Mouse (Mus musculus): Measurements from ENCODE around the gene F2r. TPM values are rescaled to one million over a fixed set of nuclear protein-coding genes. Genes with fewer than 3 reads are reported as not detected.

Gene F2r
- polyA plus RNA-seq, 1 experiment from 2014 or later, result 54.4 TPM

- Histone ChIP-seq H3K36me3 (ENCODE audit: control insufficient read depth, insufficient read depth, low read length) (no peaks in the 10 kb centered on the region), H3K4me2 (ENCODE audit: low read length) (no peak overlapping the region), H3K4me3 (ENCODE audit: low read depth, low read length) (no peak overlapping the region), H3K27me3 (ENCODE audit: control insufficient read depth, insufficient read depth, low read depth, low read length) (no peaks in the 10 kb centered on the region), H3K27ac (ENCODE audit: low read length) (no peak overlapping the region), H3K9me3 (replicated peaks; ENCODE audit: control insufficient read depth, low read length, poor library complexity, severe bottlenecking) (no peaks in the 10 kb centered on the region), H3K9ac (ENCODE audit: low read depth, low read length) (no peak overlapping the region), H3K4me1 (ENCODE audit: control insufficient read depth, insufficient read depth, low read length) (no peaks in the 10 kb centered on the region)
- WGBS, result 92% methylated on average over 7 of the region's 7 CpGs
- ATAC-seq, result no peak
Observed at GRCm38 (mm10) chr13:95595411-95595810, 22.9 kb downstream of the F2r start.

- H3K27me3 ChIP-seq (ENCODE audit: control insufficient read depth, insufficient read depth, low read depth, low read length), result no peaks in the 10 kb centered on the region
- no peaks in the 10 kb centered on the region for H3K36me3 ChIP-seq (ENCODE audit: control insufficient read depth, insufficient read depth, low read length)
- H3K9me3 ChIP-seq (replicated peaks; ENCODE audit: control insufficient read depth, low read length, poor library complexity, severe bottlenecking), result no peaks in the 10 kb centered on the region
- no peak overlapping the region for H3K4me2 ChIP-seq (ENCODE audit: low read length)
- ATAC-seq, result no peak
- H3K9ac ChIP-seq (ENCODE audit: low read depth, low read length), result no peak overlapping the region
- no peaks in the 10 kb centered on the region for H3K4me1 ChIP-seq (ENCODE audit: control insufficient read depth, insufficient read depth, low read length)
- no peak overlapping the region for H3K27ac ChIP-seq (ENCODE audit: low read length)
- H3K4me3 ChIP-seq (ENCODE audit: low read depth, low read length), result no peak overlapping the region
- WGBS, result 89% methylated on average over 10 of the region's 10 CpGs
Observed at GRCm38 (mm10) chr13:95592860-95593259, 25.4 kb downstream of the F2r start.

DNA sequence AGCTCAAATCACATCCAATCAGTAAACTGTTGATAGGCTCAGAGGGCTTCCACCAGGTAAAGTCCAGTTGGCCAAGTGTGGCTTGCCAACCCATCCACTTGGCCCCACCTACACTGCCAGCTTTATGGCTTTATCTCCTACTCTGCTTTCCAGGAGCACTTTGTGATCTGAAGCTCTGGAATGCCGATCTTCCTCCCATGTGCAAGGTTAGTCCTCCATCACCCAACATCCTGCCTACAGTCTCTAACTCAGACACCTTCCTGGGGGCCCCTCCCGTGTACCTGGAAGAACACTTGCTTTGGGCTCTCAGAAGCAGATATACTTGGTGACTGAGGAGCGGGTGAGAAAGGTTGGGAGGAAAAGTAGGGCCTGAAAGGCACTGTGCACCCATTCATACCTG is 26.7 kb downstream of the F2r start:
- Histone ChIP-seq H3K36me3 (ENCODE audit: control insufficient read depth, insufficient read depth, low read length) (no peaks in the 10 kb centered on the region), H3K4me1 (ENCODE audit: control insufficient read depth, insufficient read depth, low read length) (no peaks in the 10 kb centered on the region), H3K9ac (ENCODE audit: low read depth, low read length) (no peak overlapping the region), H3K27me3 (ENCODE audit: control insufficient read depth, insufficient read depth, low read depth, low read length) (no peaks in the 10 kb centered on the region), H3K27ac (ENCODE audit: low read length) (no peak overlapping the region), H3K4me3 (ENCODE audit: low read depth, low read length) (no peak overlapping the region), H3K4me2 (ENCODE audit: low read length) (no peak overlapping the region), H3K9me3 (replicated peaks; ENCODE audit: control insufficient read depth, low read length, poor library complexity, severe bottlenecking) (no peaks in the 10 kb centered on the region)
- 84% methylated on average over 3 of the region's 3 CpGs for WGBS
- ATAC-seq, result no peak

DNA sequence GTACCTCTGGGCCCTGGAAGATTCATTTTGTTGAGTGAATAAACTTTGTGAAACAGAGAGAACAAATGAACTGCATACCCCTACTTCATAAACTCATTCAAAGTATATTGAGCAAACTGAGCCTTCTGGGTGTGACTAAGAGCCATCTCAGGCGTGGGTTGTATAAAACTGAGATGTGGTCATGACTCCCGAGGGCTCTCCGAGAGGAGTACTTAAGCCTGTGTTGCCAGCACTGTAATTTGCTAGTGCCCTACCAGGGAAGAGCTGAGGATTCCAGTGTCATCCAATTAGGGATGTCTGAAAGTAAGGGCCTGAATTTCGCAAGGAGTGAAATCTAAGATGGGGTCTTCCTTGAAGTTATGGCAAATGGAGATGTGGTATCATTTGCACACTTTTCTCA is 30.7 kb downstream of the F2r start:
- 88% methylated on average over 4 of the region's 4 CpGs for WGBS

GRCm38 (mm10) chr13:95584898-95585297 is 33.4 kb downstream of the F2r start:
- H3K4me3 ChIP-seq (ENCODE audit: low read depth, low read length), result no peak overlapping the region
- no peak overlapping the region for H3K27ac ChIP-seq (ENCODE audit: low read length)
- no peaks in the 10 kb centered on the region for H3K36me3 ChIP-seq (ENCODE audit: control insufficient read depth, insufficient read depth, low read length)
- H3K9me3 ChIP-seq (replicated peaks; ENCODE audit: control insufficient read depth, low read length, poor library complexity, severe bottlenecking), result no peaks in the 10 kb centered on the region
- no peak for ATAC-seq
- H3K4me2 ChIP-seq (ENCODE audit: low read length), result no peak overlapping the region
- 81% methylated on average over 5 of the region's 5 CpGs for WGBS
- no peak overlapping the region for H3K9ac ChIP-seq (ENCODE audit: low read depth, low read length)
- H3K4me1 ChIP-seq (ENCODE audit: control insufficient read depth, insufficient read depth, low read length), result peaks cover 8% of the 10 kb centered on the region; the same call in 1 of the 2 replicates
- no peaks in the 10 kb centered on the region for H3K27me3 ChIP-seq (ENCODE audit: control insufficient read depth, insufficient read depth, low read depth, low read length)

More for the DNA sequence above, 30.7 kb downstream of the F2r start:
- no peak overlapping the region for H3K4me2 ChIP-seq (ENCODE audit: low read length)
- no peak for ATAC-seq
- H3K9me3 ChIP-seq (replicated peaks; ENCODE audit: control insufficient read depth, low read length, poor library complexity, severe bottlenecking), result no peaks in the 10 kb centered on the region
- no peaks in the 10 kb centered on the region for H3K36me3 ChIP-seq (ENCODE audit: control insufficient read depth, insufficient read depth, low read length)
- H3K4me1 ChIP-seq (ENCODE audit: control insufficient read depth, insufficient read depth, low read length), result peaks cover 8% of the 10 kb centered on the region; the same call in 1 of the 2 replicates
- no peak overlapping the region for H3K4me3 ChIP-seq (ENCODE audit: low read depth, low read length)
- H3K27me3 ChIP-seq (ENCODE audit: control insufficient read depth, insufficient read depth, low read depth, low read length), result no peaks in the 10 kb centered on the region
- H3K27ac ChIP-seq (ENCODE audit: low read length), result no peak overlapping the region
- no peak overlapping the region for H3K9ac ChIP-seq (ENCODE audit: low read depth, low read length)

GRCm38 (mm10) chr13:95583237-95584189 is 34.8 kb downstream of the F2r start:
- WGBS, result 45% methylated on average over 19 of the region's 19 CpGs
- Histone ChIP-seq H3K4me2 (ENCODE audit: low read length) (peak overlapping the region; percentile 37), H3K9me3 (replicated peaks; ENCODE audit: control insufficient read depth, low read length, poor library complexity, severe bottlenecking) (no peaks in the 10 kb centered on the region), H3K4me3 (ENCODE audit: low read depth, low read length) (peak overlapping the region; percentile 11; the same call in 1 of the 2 replicates), H3K36me3 (ENCODE audit: control insufficient read depth, insufficient read depth, low read length) (no peaks in the 10 kb centered on the region), H3K27me3 (ENCODE audit: control insufficient read depth, insufficient read depth, low read depth, low read length) (no peaks in the 10 kb centered on the region), H3K27ac (ENCODE audit: low read length) (peak overlapping the region; percentile 12; the same call in 1 of the 2 replicates), H3K4me1 (ENCODE audit: control insufficient read depth, insufficient read depth, low read length) (peaks cover 8% of the 10 kb centered on the region; the same call in 1 of the 2 replicates), H3K9ac (ENCODE audit: low read depth, low read length) (no peak overlapping the region)
- ATAC-seq, result peak; percentile 94

GRCm38 (mm10) chr13:95581850-95582249 is 36.4 kb downstream of the F2r start:
- Histone ChIP-seq H3K4me3 (ENCODE audit: low read depth, low read length) (no peak overlapping the region), H3K9me3 (replicated peaks; ENCODE audit: control insufficient read depth, low read length, poor library complexity, severe bottlenecking) (no peaks in the 10 kb centered on the region), H3K4me2 (ENCODE audit: low read length) (no peak overlapping the region), H3K27me3 (ENCODE audit: control insufficient read depth, insufficient read depth, low read depth, low read length) (no peaks in the 10 kb centered on the region), H3K27ac (ENCODE audit: low read length) (no peak overlapping the region), H3K4me1 (ENCODE audit: control insufficient read depth, insufficient read depth, low read length) (peaks cover 8% of the 10 kb centered on the region; the same call in 1 of the 2 replicates), H3K9ac (ENCODE audit: low read depth, low read length) (no peak overlapping the region), H3K36me3 (ENCODE audit: control insufficient read depth, insufficient read depth, low read length) (no peaks in the 10 kb centered on the region)
- 48% methylated on average over 1 of the region's 1 CpGs for WGBS
- no peak for ATAC-seq

- 91% methylated on average over 5 of the region's 5 CpGs for WGBS
Observed at GRCm38 (mm10) chr13:95578016-95578697, 40.1 kb downstream of the F2r start.

GRCm38 (mm10) chr13:95570877-95571276 is 47.4 kb downstream of the F2r start:
- Histone ChIP-seq H3K27me3 (ENCODE audit: control insufficient read depth, insufficient read depth, low read depth, low read length) (no peaks in the 10 kb centered on the region), H3K9me3 (replicated peaks; ENCODE audit: control insufficient read depth, low read length, poor library complexity, severe bottlenecking) (no peaks in the 10 kb centered on the region; the same call in 1 of the 2 replicates), H3K9ac (ENCODE audit: low read depth, low read length) (no peak overlapping the region), H3K4me2 (ENCODE audit: low read length) (no peak overlapping the region), H3K4me3 (ENCODE audit: low read depth, low read length) (no peak overlapping the region), H3K4me1 (ENCODE audit: control insufficient read depth, insufficient read depth, low read length) (no peaks in the 10 kb centered on the region), H3K36me3 (ENCODE audit: control insufficient read depth, insufficient read depth, low read length) (no peaks in the 10 kb centered on the region), H3K27ac (ENCODE audit: low read length) (no peak overlapping the region)
- WGBS, result 93% methylated on average over 4 of the region's 4 CpGs
- no peak for ATAC-seq

More at GRCm38 (mm10) chr13:95578016-95578697, 40.1 kb downstream of the F2r start:
- Histone ChIP-seq H3K27ac (ENCODE audit: low read length) (no peak overlapping the region), H3K36me3 (ENCODE audit: control insufficient read depth, insufficient read depth, low read length) (no peaks in the 10 kb centered on the region), H3K4me1 (ENCODE audit: control insufficient read depth, insufficient read depth, low read length) (peaks cover under 1% of the 10 kb centered on the region; the same call in 1 of the 2 replicates), H3K9me3 (replicated peaks; ENCODE audit: control insufficient read depth, low read length, poor library complexity, severe bottlenecking) (no peaks in the 10 kb centered on the region), H3K4me3 (ENCODE audit: low read depth, low read length) (no peak overlapping the region), H3K9ac (ENCODE audit: low read depth, low read length) (no peak overlapping the region), H3K27me3 (ENCODE audit: control insufficient read depth, insufficient read depth, low read depth, low read length) (no peaks in the 10 kb centered on the region), H3K4me2 (ENCODE audit: low read length) (no peak overlapping the region)
- ATAC-seq, result no peak

All from midbrain, embryonic 16.5 days (tissue).